Mouse (Mus musculus): ENCODE measurements at regions not wholly inside any gene's neighbourhood (a gene's known extent, or its start where the extent isn't known, plus 50 kb on each side); places are given as distances from the start of the nearest gene placed in this dataset.

DNA sequence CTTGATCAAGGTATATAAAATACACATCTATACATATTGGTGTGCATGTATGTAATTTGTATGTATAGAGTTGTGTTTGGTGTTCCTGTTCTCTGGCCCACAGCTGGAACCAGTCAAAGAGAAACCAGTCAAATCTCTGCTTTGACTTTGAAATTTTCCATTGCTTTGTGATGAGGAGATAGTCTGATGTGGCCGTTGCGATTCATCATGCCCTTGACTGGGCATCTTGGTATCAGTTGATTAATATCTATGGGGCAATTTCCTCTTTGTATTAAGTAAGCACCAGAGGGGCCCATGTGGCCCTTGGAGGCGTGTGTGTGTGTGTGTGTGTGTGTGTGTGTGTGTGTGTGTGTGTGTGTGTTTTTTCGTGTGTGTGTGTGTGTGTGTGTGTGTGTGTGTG lies 107.7 kb upstream of the Mrps10 start:
- no peak overlapping the region for H3K9ac ChIP-seq (replicated peaks; ENCODE audit: low read length)
- H3K27ac ChIP-seq (ENCODE audit: low read length): no peak overlapping the region
- WGBS: 85% methylated on average over 3 of the region's 4 CpGs

DNA sequence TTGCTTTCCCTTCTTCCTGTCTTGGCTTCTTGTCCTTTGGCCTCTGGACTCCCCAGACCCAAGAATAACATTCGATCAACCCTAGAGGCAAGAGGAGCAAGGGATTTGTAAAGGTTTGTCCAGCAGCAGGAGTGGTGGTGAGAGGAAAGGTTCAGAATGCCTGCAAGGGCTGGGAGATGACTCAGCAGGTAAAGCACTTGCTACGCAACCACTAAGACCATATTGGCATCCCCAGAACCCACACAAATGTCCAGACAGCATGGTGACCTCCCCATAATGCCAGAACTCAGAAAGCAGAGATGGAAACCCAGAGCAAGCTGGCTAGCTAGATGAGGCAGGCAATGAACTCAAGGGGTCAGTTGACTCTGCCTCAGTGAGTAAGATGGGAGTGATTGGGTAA lies 110.4 kb upstream of the Mrps10 start:
- WGBS: 94% methylated on average over 2 of the region's 2 CpGs
- no peak overlapping the region for H3K9ac ChIP-seq (replicated peaks; ENCODE audit: low read length)
- ATAC-seq (ENCODE audit: low FRiP score, low TSS enrichment): no peak

More for the DNA sequence above, 107.7 kb upstream of the Mrps10 start:
- no peaks in the 10 kb centered on the region for H3K27me3 ChIP-seq (ENCODE audit: insufficient read depth, low read length)
- no peak for ATAC-seq (ENCODE audit: low FRiP score, low TSS enrichment)
- H3K4me3 ChIP-seq (ENCODE audit: low read length): no peak overlapping the region
- no peaks in the 10 kb centered on the region for H3K9me3 ChIP-seq (ENCODE audit: low read length)
- peaks cover 23% of the 10 kb centered on the region for H3K36me3 ChIP-seq (ENCODE audit: insufficient read depth, low read length)
- no peak overlapping the region for H3K4me2 ChIP-seq (replicated peaks; ENCODE audit: low read depth, low read length)
- H3K4me1 ChIP-seq (ENCODE audit: insufficient read depth, low read length): no peaks in the 10 kb centered on the region

DNA sequence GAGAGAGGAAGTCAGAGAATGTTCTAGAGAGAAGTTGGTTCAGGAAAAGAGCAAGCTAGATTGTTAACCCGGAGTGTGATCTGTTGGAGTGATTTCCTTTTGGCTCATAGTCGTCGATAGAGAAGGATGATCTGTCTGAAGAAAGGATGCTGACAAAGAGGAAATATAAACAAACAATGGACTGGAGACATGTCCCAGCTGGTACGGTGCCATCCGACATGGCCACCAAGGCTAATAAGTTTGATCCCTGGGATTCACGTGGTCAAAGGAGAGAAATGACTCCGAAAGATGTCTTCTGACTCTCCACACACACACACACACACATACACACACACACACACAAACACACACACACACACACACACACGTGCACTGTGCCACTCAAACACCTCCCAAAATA lies 113.5 kb upstream of the Mrps10 start:
- no peak for ATAC-seq (ENCODE audit: low FRiP score, low TSS enrichment)
- peaks cover under 1% of the 10 kb centered on the region; the same call in 1 of the 2 replicates for H3K4me1 ChIP-seq (ENCODE audit: insufficient read depth, low read length)
- no peak overlapping the region for H3K4me3 ChIP-seq (ENCODE audit: low read length)
- no peak overlapping the region for H3K27ac ChIP-seq (ENCODE audit: low read length)
- H3K27me3 ChIP-seq (ENCODE audit: insufficient read depth, low read length): no peaks in the 10 kb centered on the region
- no peak overlapping the region for H3K9ac ChIP-seq (replicated peaks; ENCODE audit: low read length)
- 71% methylated on average over 8 of the region's 8 CpGs for WGBS
- H3K4me2 ChIP-seq (replicated peaks; ENCODE audit: low read depth, low read length): no peak overlapping the region
- peaks cover 16% of the 10 kb centered on the region; the same call in 1 of the 2 replicates for H3K36me3 ChIP-seq (ENCODE audit: insufficient read depth, low read length)
- H3K9me3 ChIP-seq (ENCODE audit: low read length): no peaks in the 10 kb centered on the region

More for the DNA sequence above, 110.4 kb upstream of the Mrps10 start:
- Histone ChIP-seq H3K4me1 (ENCODE audit: insufficient read depth, low read length) (no peaks in the 10 kb centered on the region), H3K27ac (ENCODE audit: low read length) (no peak overlapping the region), H3K27me3 (ENCODE audit: insufficient read depth, low read length) (no peaks in the 10 kb centered on the region), H3K4me3 (ENCODE audit: low read length) (no peak overlapping the region), H3K36me3 (ENCODE audit: insufficient read depth, low read length) (peaks cover 23% of the 10 kb centered on the region), H3K9me3 (ENCODE audit: low read length) (no peaks in the 10 kb centered on the region), H3K4me2 (replicated peaks; ENCODE audit: low read depth, low read length) (no peak overlapping the region)

DNA sequence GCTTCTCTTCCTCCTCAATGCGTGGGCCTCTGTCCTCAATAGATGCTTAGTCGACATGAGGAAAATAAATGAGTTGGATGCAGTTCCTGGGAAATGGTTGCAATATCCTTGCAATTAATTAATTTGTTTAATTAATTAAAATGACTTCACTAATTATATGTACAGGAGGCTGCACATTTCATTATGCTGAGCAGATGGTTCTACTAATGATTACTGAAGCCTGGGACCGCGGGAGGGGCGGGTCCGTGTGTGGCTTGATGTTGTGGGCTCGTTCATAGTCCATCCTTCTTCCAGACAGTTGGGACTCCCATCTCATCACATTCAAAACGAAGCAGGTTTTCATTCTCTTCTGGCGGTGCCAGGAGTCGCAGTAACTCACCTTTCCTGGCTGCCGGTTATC lies 114.7 kb upstream of the Mrps10 start:
- Histone ChIP-seq H3K4me2 (replicated peaks; ENCODE audit: low read depth, low read length) (no peak overlapping the region), H3K4me3 (ENCODE audit: low read length) (no peak overlapping the region), H3K9me3 (ENCODE audit: low read length) (no peaks in the 10 kb centered on the region), H3K27ac (ENCODE audit: low read length) (no peak overlapping the region), H3K4me1 (ENCODE audit: insufficient read depth, low read length) (peaks cover 12% of the 10 kb centered on the region), H3K9ac (replicated peaks; ENCODE audit: low read length) (no peak overlapping the region), H3K27me3 (ENCODE audit: insufficient read depth, low read length) (no peaks in the 10 kb centered on the region), H3K36me3 (ENCODE audit: insufficient read depth, low read length) (peaks cover 9% of the 10 kb centered on the region; the same call in 1 of the 2 replicates)
- ATAC-seq (ENCODE audit: low FRiP score, low TSS enrichment): no peak
- WGBS: 82% methylated on average over 11 of the region's 11 CpGs

DNA sequence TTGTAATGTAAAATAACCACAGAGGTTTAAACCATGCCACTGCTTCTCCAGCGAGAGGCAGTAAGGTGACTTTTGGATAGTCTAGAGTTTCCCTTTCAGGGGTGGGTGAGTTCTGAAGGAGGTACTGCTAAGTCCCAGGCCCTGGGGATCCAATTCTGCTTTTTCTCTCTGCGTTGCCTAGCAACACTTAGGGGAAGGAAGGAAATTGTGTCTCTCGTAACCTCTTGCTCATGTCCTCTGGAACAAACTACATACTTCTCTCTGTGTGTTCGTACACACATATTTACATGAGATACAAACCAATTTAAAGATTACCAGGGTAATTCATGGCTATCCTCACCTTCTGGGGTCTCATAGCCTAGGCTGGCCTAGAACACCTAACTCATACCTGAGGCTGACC lies 118.7 kb upstream of the Mrps10 start:
- no peak overlapping the region for H3K4me3 ChIP-seq (ENCODE audit: low read length)
- WGBS: 70% methylated on average over 4 of the region's 4 CpGs
- peaks cover 22% of the 10 kb centered on the region for H3K4me1 ChIP-seq (ENCODE audit: insufficient read depth, low read length)
- no peak overlapping the region for H3K4me2 ChIP-seq (replicated peaks; ENCODE audit: low read depth, low read length)
- H3K27ac ChIP-seq (ENCODE audit: low read length): no peak overlapping the region
- ATAC-seq (ENCODE audit: low FRiP score, low TSS enrichment): no peak
- H3K9me3 ChIP-seq (ENCODE audit: low read length): no peaks in the 10 kb centered on the region
- no peaks in the 10 kb centered on the region for H3K27me3 ChIP-seq (ENCODE audit: insufficient read depth, low read length)
- H3K36me3 ChIP-seq (ENCODE audit: insufficient read depth, low read length): peaks cover 3% of the 10 kb centered on the region; the same call in 1 of the 2 replicates
- H3K9ac ChIP-seq (replicated peaks; ENCODE audit: low read length): no peak overlapping the region

DNA sequence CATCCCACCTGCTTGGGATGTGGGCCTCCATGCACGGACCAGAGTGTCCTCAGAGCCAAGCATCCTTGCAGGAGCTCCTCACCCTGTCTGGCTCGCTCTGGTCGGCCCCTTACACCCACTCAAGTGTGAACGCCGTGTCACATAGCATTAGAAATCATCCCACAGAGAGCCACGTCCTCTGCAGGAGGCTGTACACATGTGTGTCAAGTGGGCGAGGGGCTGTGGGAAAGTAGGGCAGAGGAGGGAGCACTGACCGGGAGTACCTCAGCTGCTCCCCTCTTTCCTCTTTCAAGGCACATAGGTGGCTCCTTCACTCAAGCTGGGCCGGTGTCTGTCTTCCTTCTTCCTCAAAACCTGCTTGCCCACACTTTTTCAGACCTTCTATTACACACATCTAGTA lies 119.5 kb upstream of the Mrps10 start:
- Histone ChIP-seq H3K27ac (ENCODE audit: low read length) (no peak overlapping the region), H3K4me2 (replicated peaks; ENCODE audit: low read depth, low read length) (no peak overlapping the region), H3K9ac (replicated peaks; ENCODE audit: low read length) (no peak overlapping the region), H3K4me1 (ENCODE audit: insufficient read depth, low read length) (peaks cover 22% of the 10 kb centered on the region), H3K36me3 (ENCODE audit: insufficient read depth, low read length) (0 out of 2 replicates have a peak, but pooled peaks cover 3% of the 10 kb centered on the region), H3K27me3 (ENCODE audit: insufficient read depth, low read length) (no peaks in the 10 kb centered on the region), H3K9me3 (ENCODE audit: low read length) (no peaks in the 10 kb centered on the region), H3K4me3 (ENCODE audit: low read length) (no peak overlapping the region)
- WGBS: 73% methylated on average over 9 of the region's 9 CpGs
- ATAC-seq (ENCODE audit: low FRiP score, low TSS enrichment): no peak

DNA sequence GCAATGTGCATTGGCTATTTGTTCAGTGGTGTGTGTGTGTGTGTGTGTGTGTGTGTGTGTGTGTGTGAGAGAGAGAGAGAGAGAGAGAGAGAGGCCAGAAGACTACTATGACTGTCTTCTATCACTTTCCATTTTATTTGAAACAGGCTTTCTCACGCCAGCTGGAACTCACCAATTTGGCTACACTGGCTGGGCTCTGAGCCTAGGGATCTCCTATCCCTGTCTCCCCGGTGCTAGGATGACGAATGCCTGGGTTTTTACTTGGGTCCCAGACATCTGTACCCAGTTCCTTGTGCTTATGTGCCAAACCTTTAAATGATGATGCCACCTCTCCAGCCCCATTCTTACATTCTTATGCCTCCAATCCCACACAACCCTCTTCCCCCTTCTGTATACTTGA lies 120.6 kb upstream of the Mrps10 start:
- Histone ChIP-seq H3K9ac (replicated peaks; ENCODE audit: low read length) (no peak overlapping the region), H3K27ac (ENCODE audit: low read length) (no peak overlapping the region), H3K4me2 (replicated peaks; ENCODE audit: low read depth, low read length) (no peak overlapping the region), H3K4me1 (ENCODE audit: insufficient read depth, low read length) (peaks cover 22% of the 10 kb centered on the region), H3K9me3 (ENCODE audit: low read length) (no peaks in the 10 kb centered on the region), H3K27me3 (ENCODE audit: insufficient read depth, low read length) (no peaks in the 10 kb centered on the region), H3K36me3 (ENCODE audit: insufficient read depth, low read length) (0 out of 2 replicates have a peak, but pooled peaks cover 6% of the 10 kb centered on the region), H3K4me3 (ENCODE audit: low read length) (no peak overlapping the region)
- ATAC-seq (ENCODE audit: low FRiP score, low TSS enrichment): no peak
- 79% methylated on average over 3 of the region's 3 CpGs for WGBS

DNA sequence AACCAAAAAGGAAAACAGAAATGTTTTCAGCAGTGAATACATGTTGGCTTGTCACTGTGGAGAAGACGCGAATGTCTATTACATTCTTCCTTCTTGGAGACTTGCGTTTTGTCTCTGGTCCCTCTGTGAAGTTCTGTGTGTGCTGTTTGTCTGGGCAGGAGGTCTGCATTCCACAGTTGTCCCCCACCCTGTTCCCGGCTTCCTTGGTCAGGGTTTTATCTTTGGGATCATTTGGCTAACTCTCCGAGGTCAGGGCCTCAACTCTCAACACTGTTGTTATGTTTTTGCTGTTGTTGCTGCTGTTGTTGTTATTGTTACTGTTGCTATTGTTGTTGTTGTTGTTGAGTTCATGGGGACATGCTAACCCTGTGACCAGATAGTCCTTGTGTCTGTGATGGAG lies 121.2 kb upstream of the Mrps10 start:
- Histone ChIP-seq H3K9ac (replicated peaks; ENCODE audit: low read length) (no peak overlapping the region), H3K27me3 (ENCODE audit: insufficient read depth, low read length) (no peaks in the 10 kb centered on the region), H3K27ac (ENCODE audit: low read length) (no peak overlapping the region), H3K9me3 (ENCODE audit: low read length) (no peaks in the 10 kb centered on the region), H3K4me2 (replicated peaks; ENCODE audit: low read depth, low read length) (no peak overlapping the region), H3K4me3 (ENCODE audit: low read length) (no peak overlapping the region), H3K4me1 (ENCODE audit: insufficient read depth, low read length) (peaks cover 22% of the 10 kb centered on the region), H3K36me3 (ENCODE audit: insufficient read depth, low read length) (0 out of 2 replicates have a peak, but pooled peaks cover 4% of the 10 kb centered on the region)
- ATAC-seq (ENCODE audit: low FRiP score, low TSS enrichment): no peak
- WGBS: 74% methylated on average over 5 of the region's 5 CpGs

DNA sequence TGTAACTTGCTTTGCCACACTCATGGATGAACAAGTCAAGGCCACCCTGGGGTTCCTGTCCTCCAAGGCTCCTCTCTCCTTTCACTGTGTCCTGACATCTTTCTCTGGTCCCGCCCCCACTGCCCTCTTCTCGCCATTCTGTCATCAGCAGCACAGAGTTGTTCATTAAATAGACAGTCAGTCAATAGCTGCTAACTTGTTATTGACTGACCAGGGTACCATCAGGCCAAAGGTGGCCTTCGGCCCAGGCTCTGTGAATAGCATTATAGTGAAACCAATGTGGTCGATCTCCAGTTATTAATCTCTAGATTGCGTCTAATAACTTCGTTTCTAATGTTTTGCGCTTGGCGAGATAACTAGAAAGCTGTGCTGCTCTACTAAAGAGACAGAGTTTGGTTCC lies 122.1 kb upstream of the Mrps10 start:
- no peak overlapping the region for H3K4me3 ChIP-seq (ENCODE audit: low read length)
- H3K9me3 ChIP-seq (ENCODE audit: low read length): no peaks in the 10 kb centered on the region
- H3K36me3 ChIP-seq (ENCODE audit: insufficient read depth, low read length): 0 out of 2 replicates have a peak, but pooled peaks cover 4% of the 10 kb centered on the region
- no peak for ATAC-seq (ENCODE audit: low FRiP score, low TSS enrichment)
- H3K4me2 ChIP-seq (replicated peaks; ENCODE audit: low read depth, low read length): no peak overlapping the region
- H3K27me3 ChIP-seq (ENCODE audit: insufficient read depth, low read length): no peaks in the 10 kb centered on the region
- no peak overlapping the region for H3K27ac ChIP-seq (ENCODE audit: low read length)
- H3K9ac ChIP-seq (replicated peaks; ENCODE audit: low read length): no peak overlapping the region
- 97% methylated on average over 8 of the region's 8 CpGs for WGBS
- H3K4me1 ChIP-seq (ENCODE audit: insufficient read depth, low read length): peaks cover 22% of the 10 kb centered on the region

DNA sequence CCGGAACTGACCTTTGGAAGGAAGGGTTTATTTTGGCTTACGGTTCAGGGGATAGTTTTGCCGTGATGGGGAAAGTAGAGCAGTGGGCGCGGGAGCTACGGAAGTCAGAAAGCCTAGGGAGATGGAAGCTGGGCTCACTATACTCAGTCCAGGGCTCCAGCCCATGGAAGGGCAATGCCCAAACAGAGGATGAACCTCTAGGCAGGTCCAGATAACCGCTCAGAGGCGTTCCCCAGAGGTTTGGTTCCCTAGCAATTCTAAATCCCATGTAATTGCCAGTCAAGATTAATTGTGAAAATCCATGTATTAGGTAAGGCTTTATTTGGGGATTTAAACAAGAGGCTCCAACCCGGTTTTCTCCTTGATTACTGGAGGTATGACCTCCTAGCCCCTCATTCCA lies 123.1 kb upstream of the Mrps10 start:
- no peak overlapping the region for H3K27ac ChIP-seq (ENCODE audit: low read length)
- ATAC-seq (ENCODE audit: low FRiP score, low TSS enrichment): no peak
- H3K27me3 ChIP-seq (ENCODE audit: insufficient read depth, low read length): no peaks in the 10 kb centered on the region
- no peak overlapping the region for H3K4me3 ChIP-seq (ENCODE audit: low read length)
- 0 out of 2 replicates have a peak, but pooled peaks cover 4% of the 10 kb centered on the region for H3K36me3 ChIP-seq (ENCODE audit: insufficient read depth, low read length)
- peaks cover 22% of the 10 kb centered on the region for H3K4me1 ChIP-seq (ENCODE audit: insufficient read depth, low read length)
- H3K9me3 ChIP-seq (ENCODE audit: low read length): no peaks in the 10 kb centered on the region
- no peak overlapping the region for H3K9ac ChIP-seq (replicated peaks; ENCODE audit: low read length)
- no peak overlapping the region for H3K4me2 ChIP-seq (replicated peaks; ENCODE audit: low read depth, low read length)
- WGBS: 88% methylated on average over 9 of the region's 9 CpGs

Measured in kidney, embryonic 16.5 days (tissue).